Mouse (Mus musculus): Measurements from ENCODE around the gene Prkar1b.

DNA sequence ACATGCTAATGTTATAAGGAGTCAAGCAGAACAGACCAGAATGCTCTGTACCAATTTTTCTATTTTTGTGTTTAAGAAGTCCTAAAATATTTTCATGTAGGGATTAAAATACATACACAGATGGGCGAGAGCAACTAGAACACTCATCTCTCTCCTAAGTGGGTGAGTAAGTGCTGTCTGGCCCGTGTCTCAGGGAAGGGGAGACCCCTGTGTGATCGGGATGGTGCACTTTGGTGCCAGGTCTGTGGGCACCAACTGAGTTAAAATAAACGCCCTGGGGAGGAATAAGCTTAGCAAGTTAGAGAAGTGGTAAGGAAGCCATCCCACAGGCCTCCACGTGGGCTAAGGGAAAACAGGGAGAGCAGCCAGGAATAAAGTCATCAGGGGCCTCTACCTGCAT, 41.2 kb upstream of the Prkar1b start:
- no peak for TF ChIP-seq MAX (IDR thresholded peaks at IDR 0.05; ENCODE audit: low read depth)
- no peak for TF ChIP-seq POLR2A (IDR thresholded peaks at IDR 0.05; ENCODE audit: insufficient read length, low read depth)
- no peak for TF ChIP-seq E2F4 (IDR thresholded peaks at IDR 0.05; ENCODE audit: insufficient read depth)
- no peak for TF ChIP-seq POLR2AphosphoS2 (IDR thresholded peaks at IDR 0.05; ENCODE audit: insufficient read length, low read depth)
- no peak for TF ChIP-seq REST (IDR thresholded peaks at IDR 0.05; ENCODE audit: insufficient read depth, insufficient read length)
- TF ChIP-seq TCF12 (IDR thresholded peaks at IDR 0.05; ENCODE audit: insufficient read depth, poor library complexity, severe bottlenecking): no peak
- no peak for TF ChIP-seq MYOD1 (IDR thresholded peaks at IDR 0.05; ENCODE audit: control insufficient read depth in 1 of 3, insufficient read length in 2 of 3, low read depth in 2 of 3)
- no peak for TF ChIP-seq USF1 (IDR thresholded peaks at IDR 0.05; ENCODE audit: low read depth)
- no peak for TF ChIP-seq SRF (IDR thresholded peaks at IDR 0.05; ENCODE audit: control insufficient read depth, insufficient read length, low read depth)
- TF ChIP-seq TCF3 (IDR thresholded peaks at IDR 0.05; ENCODE audit: insufficient read length, low read depth): no peak
